Mouse (Mus musculus) left cerebral cortex, adult 11 months (tissue): ENCODE data around the gene Maml1.
"Not testable (repeated sequence)": the region's sequence is repeated elsewhere in the genome, so short reads cannot be mapped to it uniquely, and the experiment has no call there.

Experiments used
- DNase-seq: peaks from one replicate; pipeline ENCODE4 v3.0.0; 2022; ENCODE audit warnings: low spot score

Maml1 gene

GRCm38 (mm10) chr11:50292190-50292855 lies at the start of gene Maml1:
Gene Maml1 (minus strand): TSS chr11:50292311.
- peak; percentile 96 for DNase-seq

- DNase-seq = no peak
These were observed 44.8 kb upstream of the Maml1 start for GRCm38 (mm10) chr11:50336891-50337290.

GRCm38 (mm10) chr11:50336126-50336525 lies 44.0 kb upstream of the Maml1 start:
- DNase-seq = no peak

- DNase-seq = no peak
These were observed 41.1 kb upstream of the Maml1 start for GRCm38 (mm10) chr11:50333181-50333580.

GRCm38 (mm10) chr11:50329378-50329777 lies 37.3 kb upstream of the Maml1 start:
- DNase-seq = no peak

GRCm38 (mm10) chr11:50328075-50328625 lies 36.0 kb upstream of the Maml1 start:
- DNase-seq = no peak

GRCm38 (mm10) chr11:50326302-50326966 lies 34.3 kb upstream of the Maml1 start:
- no peak for DNase-seq

GRCm38 (mm10) chr11:50325496-50326301 lies 33.6 kb upstream of the Maml1 start, which contains the start of gene Canx:
Gene Canx (minus strand): TSS chr11:50325673.
- DNase-seq = peak; percentile 99

- no peak for DNase-seq
These were observed 32.8 kb upstream of the Maml1 start for GRCm38 (mm10) chr11:50324751-50325471.

GRCm38 (mm10) chr11:50323843-50324242 lies 31.7 kb upstream of the Maml1 start:
- no peak for DNase-seq

- no peak for DNase-seq
These were observed 30.2 kb upstream of the Maml1 start for GRCm38 (mm10) chr11:50322345-50322744.

- no peak for DNase-seq
These were observed 29.1 kb upstream of the Maml1 start for GRCm38 (mm10) chr11:50321239-50321638.

GRCm38 (mm10) chr11:50319343-50319742 lies 27.2 kb upstream of the Maml1 start:
- DNase-seq = not testable (repeated sequence)

GRCm38 (mm10) chr11:50312803-50313202 lies 20.7 kb upstream of the Maml1 start:
- DNase-seq = no peak

GRCm38 (mm10) chr11:50303406-50303805 lies 11.3 kb upstream of the Maml1 start:
- no peak for DNase-seq

- DNase-seq = peak; percentile 18
These were observed 568 bp downstream of the Maml1 start for GRCm38 (mm10) chr11:50291321-50292165.

GRCm38 (mm10) chr11:50290486-50291225 lies 1.5 kb downstream of the Maml1 start:
- DNase-seq = no peak

- no peak for DNase-seq
These were observed 5.7 kb downstream of the Maml1 start for GRCm38 (mm10) chr11:50286428-50286827.

- DNase-seq = no peak
These were observed 6.4 kb downstream of the Maml1 start for GRCm38 (mm10) chr11:50285696-50286095.

- DNase-seq = no peak
These were observed 6.8 kb downstream of the Maml1 start for GRCm38 (mm10) chr11:50285263-50285662.
